Mouse (Mus musculus) Muller cell, postnatal 12 days (primary cell): ENCODE measurements around the gene Cysltr2.

Source experiments
- DNase-seq: peaks from one replicate; pipeline ENCODE4 v3.0.0-alpha.2; 2015; ENCODE audit errors: inconsistent ontology term

Gene Cysltr2

DNA sequence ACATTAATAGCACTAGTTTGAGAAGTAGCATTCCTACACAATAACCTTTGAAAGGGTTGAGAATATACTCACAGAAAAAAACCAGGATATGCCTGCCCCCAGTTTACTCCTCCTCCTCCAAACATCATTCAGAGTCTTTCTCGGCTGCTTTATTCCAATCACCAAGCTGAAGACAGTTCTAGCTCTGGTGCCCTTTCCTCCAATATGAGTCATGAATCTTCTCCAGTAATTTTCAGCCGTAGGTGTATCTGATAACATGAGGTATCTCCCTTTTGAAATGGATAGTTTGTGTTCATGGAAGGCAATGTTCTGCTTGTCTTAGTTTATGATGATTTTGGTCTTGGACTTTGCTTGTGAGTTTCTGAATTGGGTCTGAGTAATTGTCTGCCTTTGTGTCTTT is 62.9 kb downstream of the Cysltr2 start:
- DNase-seq: no peak

DNA sequence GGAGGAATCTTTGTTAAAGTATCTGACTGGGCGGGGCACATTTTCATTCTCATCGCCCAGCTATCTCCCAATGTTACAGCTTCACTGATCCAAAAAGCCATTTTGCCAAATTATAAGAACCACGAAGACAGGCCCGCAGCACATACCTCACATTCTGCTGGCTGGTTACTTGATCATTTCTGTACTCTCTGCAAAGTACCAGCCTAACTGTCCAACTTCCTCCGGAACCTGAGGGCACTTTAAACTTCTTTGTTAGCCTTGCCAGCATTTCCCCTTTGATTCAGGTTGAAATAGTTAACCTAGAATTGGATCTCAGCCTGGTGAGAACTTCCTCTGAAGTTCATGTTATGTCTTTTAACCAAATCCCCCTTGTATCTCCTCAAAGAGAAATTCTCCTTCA is 63.8 kb downstream of the Cysltr2 start:
- no peak for DNase-seq

DNA sequence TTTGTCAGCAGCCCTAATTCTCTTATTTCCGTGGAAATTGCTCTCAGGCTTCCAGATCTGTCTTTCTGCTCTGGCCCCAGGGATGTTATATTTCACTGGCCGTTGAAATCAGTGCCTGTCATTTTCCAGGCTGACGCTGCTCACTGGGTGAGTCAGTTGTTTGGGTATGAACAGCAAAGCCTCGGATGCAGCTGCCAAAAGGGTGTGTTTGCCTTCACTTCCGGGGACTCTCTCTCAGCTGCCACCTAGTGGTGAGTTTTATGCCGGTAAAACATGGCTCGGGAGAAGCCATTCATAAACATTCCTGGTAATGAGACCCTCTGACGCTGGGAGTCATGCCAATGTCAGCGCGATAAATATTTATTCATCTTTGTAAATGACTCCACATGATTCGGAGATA is 65.5 kb downstream of the Cysltr2 start:
- peak; percentile 85 for DNase-seq

- peak; percentile 62 for DNase-seq
Observed at GRCm38 (mm10) chr14:72982981-72983436, 65.9 kb downstream of the Cysltr2 start.

GRCm38 (mm10) chr14:72980761-72981160 is 68.2 kb downstream of the Cysltr2 start:
- peak; percentile 35 for DNase-seq

GRCm38 (mm10) chr14:72980106-72980505 is 68.8 kb downstream of the Cysltr2 start:
- no peak for DNase-seq

DNA sequence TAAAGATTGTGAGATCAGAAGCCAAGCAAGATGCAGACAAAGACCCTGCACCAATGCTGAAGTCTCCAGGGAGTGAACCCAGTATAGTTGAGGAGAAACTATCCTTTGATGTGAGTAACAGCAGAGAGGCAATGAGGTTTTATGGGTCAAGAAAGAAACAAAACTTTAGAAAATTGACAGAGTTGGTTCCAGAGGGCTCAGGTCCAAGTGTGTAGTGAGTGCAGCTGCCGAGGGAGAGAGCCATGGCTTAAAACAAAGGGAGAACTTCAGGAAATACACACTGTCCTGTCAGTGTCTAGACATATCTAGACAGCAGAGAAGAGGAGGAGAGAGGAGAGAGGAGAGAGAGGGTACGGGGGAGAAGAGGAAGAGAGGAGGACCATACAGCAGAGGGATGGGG is 72.8 kb downstream of the Cysltr2 start:
- DNase-seq: peak; percentile 59
